Mouse (Mus musculus) urinary bladder, postnatal 14 days (tissue): Measurements from ENCODE around the gene Tanc1.

Source experiments
- DNase-seq: peaks from one replicate; pipeline ENCODE4 v3.0.0; 2021; ENCODE audit warnings: low spot score

The Tanc1 gene

DNA sequence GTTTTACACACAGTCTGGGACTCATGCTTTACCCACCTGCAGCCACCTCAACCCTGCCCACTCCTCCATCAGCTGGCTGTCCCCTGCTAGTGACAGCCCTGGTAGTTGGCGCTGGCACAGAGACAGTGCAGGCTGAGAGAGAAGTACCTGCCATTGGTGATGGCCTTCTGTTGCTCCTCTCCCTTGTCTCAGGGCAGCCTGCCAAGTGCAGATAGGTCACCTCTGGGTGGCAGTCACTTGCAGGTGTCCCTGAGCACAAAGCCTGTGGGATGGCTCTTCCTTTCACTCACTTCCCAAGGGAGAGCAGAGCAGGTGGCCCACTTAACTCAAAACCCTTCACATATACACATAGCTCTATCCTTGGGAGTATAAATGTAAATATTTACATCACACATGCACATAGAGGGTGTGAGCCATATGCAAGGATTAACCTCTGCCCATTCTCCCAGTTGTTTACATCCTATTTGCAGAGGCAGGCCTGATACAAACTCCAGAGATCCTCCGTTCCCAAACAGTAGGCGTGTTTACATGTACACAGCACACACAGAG lies 106.0 kb downstream of the Tanc1 start:
- DNase-seq = no peak

GRCm38 (mm10) chr2:59718601-59719416 lies 107.0 kb downstream of the Tanc1 start:
- DNase-seq = no peak

GRCm38 (mm10) chr2:59719831-59720230 lies 108.0 kb downstream of the Tanc1 start:
- no peak for DNase-seq

DNA sequence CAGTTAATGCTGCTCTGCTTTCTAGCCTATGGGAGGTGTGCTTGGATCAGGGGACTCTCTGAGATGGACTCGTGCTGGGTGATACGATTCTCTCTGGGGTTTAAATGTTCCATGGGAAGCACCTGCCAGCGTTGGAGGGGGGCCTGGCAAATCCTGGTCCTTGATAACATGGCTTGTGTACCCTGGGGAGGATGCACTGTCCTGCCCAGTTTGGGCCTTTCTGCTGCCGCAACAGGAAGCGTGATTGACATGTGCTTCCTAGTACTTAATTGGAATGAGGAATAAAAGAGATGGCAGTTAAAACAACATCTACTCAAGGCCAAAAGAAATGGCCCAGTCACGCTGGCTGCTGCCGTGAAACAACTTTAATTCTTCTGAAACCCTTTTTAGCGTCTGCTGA lies 109.3 kb downstream of the Tanc1 start:
- DNase-seq = no peak

DNA sequence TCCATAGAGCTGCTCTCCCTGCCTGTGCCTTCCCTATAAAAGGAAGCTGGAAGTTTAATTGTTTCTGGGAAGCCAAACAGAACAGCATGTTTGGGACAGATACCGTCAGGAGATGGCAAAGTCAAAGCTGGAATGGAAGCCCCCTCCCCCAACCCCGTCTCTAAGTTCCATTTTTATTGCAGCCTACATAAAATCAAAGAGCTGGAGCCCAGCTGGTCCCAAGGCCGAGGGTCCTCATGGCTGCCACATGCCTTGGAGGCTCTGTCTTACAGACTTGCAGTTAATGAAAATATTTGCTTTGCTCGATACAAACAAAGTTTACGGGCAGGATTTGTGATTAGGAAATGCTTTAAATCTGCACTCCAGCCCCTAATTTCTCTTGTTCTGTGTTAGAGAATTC lies 109.9 kb downstream of the Tanc1 start:
- no peak for DNase-seq

- no peak for DNase-seq
These were observed 111.5 kb downstream of the Tanc1 start for GRCm38 (mm10) chr2:59723311-59723710.

- no peak for DNase-seq
These were observed 113.8 kb downstream of the Tanc1 start for GRCm38 (mm10) chr2:59725518-59726185.

DNA sequence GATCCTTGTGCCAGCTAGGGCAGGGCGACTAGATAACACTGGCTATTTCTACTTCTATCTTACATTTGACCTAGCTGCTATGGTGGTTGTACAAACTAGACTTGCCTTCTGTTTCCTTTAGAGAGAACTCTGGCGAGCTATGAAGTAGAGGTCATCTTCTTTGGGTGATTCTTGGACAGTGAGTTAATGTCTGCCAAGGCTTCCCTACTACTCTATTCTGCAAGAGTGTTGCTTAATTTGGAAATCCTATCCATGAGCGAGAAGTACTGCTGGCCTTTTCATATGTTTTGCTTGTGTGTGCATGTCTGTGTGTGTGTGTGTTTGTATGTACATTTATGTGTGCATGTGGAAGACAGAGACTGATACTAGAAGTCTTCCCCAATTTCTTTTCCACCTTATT lies 120.0 kb downstream of the Tanc1 start:
- DNase-seq = no peak

- DNase-seq = no peak
These were observed 121.6 kb downstream of the Tanc1 start for GRCm38 (mm10) chr2:59733410-59733809.

DNA sequence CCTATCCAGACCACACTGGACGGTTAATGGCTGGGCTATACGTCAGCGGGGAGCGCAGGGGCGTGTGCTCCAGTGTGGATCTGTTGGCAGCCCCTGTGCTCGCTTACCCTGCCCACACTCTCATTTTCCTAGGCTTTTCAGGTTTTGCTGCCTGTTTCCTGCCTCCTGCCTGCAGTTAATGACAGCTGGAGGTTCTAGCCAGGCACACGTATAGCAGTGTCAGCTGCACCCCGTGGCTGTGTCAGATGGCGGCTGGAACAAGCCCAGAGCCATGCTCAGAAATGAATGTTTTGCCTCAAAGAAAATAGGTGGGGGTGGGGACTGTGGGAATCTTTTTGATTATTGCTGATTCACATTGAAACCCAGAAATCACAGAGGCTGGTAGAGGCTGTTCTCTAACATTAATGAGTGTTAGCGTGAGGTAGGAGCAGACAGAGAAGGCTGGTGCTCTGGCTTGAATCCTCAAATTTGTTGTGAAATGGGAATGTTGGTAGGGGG lies 124.6 kb downstream of the Tanc1 start:
- no peak for DNase-seq

DNA sequence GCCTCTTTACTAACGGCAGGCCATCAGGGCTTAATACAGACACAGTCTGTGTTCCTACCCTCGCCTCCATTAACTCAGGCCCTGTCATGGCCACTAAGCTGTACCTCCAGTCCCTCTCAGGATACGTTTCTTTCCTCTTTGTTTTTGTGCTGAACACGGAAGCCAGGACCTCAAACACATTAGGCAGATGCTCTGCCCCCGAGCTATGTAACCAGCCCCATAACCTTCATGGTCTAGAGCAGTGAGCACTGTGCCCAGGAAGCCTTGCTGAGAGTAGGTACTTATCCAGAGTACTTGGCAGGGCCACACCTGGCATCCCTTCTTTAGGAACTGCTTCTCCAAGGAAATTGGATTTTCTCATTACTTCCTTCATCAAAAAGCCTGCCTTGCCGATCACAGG lies 125.5 kb downstream of the Tanc1 start:
- DNase-seq = no peak

- DNase-seq = no peak
These were observed 126.5 kb downstream of the Tanc1 start for GRCm38 (mm10) chr2:59738356-59738755.

DNA sequence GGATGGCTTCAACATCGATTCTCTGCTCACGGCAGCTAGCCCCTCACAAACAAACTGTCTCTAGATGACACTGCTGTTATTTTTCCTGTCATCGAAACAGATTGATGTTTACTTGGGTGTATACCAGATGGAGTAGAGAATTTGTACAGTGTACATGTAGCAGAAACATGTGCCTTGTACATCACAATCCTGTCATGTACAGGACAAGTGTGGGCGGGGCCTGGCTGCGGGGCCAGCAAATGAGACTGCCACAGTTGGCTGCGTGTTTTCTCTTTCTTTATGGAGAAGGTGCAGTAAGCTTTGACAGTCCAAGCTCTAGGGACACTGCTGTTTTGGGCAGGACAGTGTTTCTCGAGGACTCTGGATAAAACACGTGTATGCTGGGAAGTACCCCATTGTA lies 127.2 kb downstream of the Tanc1 start:
- no peak for DNase-seq

DNA sequence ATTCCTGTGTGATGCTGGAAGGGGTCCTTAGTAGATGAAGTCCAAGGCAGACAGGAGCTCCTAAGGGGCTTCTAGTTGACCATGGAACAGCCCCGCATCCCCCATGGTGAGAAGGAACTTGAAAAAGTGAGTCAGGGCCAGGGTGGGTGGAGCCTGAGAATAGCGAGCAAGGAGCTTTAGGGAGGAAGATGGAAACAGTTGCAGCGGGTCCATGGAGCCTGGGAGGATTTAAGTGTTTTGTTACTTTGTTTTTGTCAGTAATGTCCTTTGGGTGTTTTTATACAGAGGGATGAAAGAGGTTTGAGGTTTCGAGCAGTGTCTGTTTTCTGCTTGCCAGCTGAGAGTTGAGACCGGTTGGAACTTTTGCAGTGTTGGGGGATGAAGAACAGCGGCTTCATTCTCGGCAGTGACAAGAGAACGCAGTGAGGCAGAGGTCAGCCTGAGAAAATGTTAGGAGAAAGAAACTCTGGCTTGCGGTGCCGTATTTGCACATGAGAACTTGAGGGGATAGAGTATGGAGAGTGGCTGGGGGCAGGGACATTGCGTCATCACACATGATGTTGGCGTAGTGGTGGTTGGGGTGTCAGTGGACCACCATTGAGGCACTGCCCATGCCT lies 130.8 kb downstream of the Tanc1 start:
- no peak for DNase-seq

- DNase-seq = peak; percentile 66
These were observed 133.6 kb downstream of the Tanc1 start for GRCm38 (mm10) chr2:59745428-59745827.

GRCm38 (mm10) chr2:59746070-59746469 lies 134.2 kb downstream of the Tanc1 start:
- peak; percentile 60 for DNase-seq

GRCm38 (mm10) chr2:59747757-59748156 lies 135.9 kb downstream of the Tanc1 start:
- no peak for DNase-seq

GRCm38 (mm10) chr2:59749371-59749770 lies 137.5 kb downstream of the Tanc1 start:
- peak; percentile 24 for DNase-seq

DNA sequence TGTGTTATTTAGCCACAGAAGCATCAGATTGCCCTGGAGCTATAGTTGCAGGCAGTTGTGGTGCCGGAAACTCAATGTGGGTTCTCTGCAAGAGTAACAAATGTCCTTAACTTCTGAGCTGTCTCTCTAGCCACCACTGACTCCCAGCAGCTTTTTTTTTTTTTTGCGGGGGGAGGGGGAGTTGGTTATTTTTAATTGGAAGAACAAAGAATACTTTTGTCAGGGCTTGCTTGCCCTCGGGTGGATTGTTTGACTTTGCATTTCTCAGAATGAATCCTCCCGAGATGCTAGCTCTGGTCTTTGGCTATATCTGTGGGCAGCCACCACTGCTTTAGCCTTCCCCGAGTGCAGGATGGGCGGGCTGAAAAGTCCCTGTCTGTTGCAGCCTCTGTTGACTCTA lies 139.3 kb downstream of the Tanc1 start:
- DNase-seq = no peak

GRCm38 (mm10) chr2:59752148-59752547 lies 140.3 kb downstream of the Tanc1 start:
- no peak for DNase-seq

DNA sequence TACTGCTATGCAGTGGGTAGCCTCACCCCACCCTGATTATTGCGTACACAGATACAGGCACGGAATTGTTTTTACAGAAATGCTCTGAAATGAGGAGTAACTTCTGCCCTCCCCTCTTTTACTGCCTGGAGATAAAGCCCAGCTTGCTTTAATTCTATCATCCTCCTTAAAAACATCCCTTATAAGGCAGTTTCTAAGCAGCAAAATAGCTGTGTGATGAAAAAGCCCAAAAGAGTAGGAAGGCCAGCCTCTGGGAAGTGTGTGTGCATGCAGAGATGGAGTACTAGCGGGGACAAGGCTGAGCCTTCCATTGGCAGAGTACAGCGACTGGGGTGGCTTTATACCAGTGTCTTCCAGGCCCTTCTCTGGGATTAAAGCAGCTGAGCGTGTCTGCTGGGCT lies 140.9 kb downstream of the Tanc1 start:
- no peak for DNase-seq

DNA sequence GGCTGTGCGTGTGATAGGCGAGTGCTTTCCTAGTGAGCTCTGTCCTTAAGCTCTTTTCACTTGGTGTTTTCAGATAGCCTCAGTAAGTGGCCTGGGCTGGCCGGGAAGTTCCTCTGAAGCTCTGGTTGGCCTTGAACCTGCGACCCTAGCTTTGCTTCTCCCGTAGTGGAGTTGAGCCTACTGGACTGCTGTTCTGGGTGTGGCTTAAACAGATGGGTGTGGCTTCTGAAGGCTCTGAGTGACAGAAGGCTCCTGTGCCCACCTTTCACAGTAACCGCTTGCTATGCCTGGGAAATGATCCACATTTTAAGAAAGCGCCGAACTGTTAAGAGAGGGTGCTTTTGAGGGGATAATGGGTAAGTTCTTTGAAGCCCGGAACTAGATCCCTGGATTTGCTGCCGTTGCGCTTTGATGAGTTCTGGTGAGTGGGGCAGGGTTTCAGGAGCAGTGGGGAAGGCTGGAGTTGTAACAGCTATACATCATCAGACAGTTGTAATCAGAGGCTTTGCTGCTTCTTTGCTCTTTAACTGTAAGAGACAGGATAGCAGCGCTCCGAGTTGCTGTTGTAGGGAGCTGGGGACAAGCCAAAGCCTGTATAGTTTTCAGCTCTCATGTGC lies 144.4 kb downstream of the Tanc1 start:
- DNase-seq = no peak
